Mouse (Mus musculus) hindbrain, embryonic 12.5 days (tissue): ENCODE results near the gene Hk3. TPM values are rescaled to one million over a fixed set of nuclear protein-coding genes. Genes with fewer than 3 reads are reported as not detected.
A peak's percentile ranks its signal among the peaks of the same experiment; 100 is the strongest.

Source experiments
- ATAC-seq: fragments of 200-750 bp; cut with Nextera tagmentation; 2 replicates; pipeline ENCODE4 v1.8.0; 2017; ENCODE audit warnings: moderate TSS enrichment; ENCODE audit not compliant: low FRiP score
- H3K27ac ChIP-seq: fragments of 300-500 bp; sonication (generic); 2 replicates; pipeline ENCODE4 v1.5.1; 2016; ENCODE audit warnings: mild to moderate bottlenecking
- H3K27me3 ChIP-seq: fragments of 300-500 bp; sonication (generic); 2 replicates; pipeline ENCODE4 v1.6.1; 2016; ENCODE audit warnings: mild to moderate bottlenecking
- H3K36me3 ChIP-seq: fragments of 300-500 bp; sonication (generic); 2 replicates; pipeline ENCODE4 v1.6.1; 2016; ENCODE audit warnings: mild to moderate bottlenecking
- H3K4me1 ChIP-seq: fragments of 300-500 bp; sonication (generic); 2 replicates; pipeline ENCODE4 v1.6.1; 2016
- H3K4me2 ChIP-seq: fragments of 300-500 bp; sonication (generic); replicated peaks from 2 replicates; pipeline ENCODE4 v1.6.1; 2016; ENCODE audit warnings: mild to moderate bottlenecking
- H3K4me3 ChIP-seq: fragments of 300-500 bp; sonication (generic); 2 replicates; pipeline ENCODE4 v1.5.1; 2016; ENCODE audit warnings: mild to moderate bottlenecking
- H3K9ac ChIP-seq: fragments of 300-500 bp; sonication (generic); 2 replicates; pipeline ENCODE4 v1.6.1; 2016; ENCODE audit warnings: mild to moderate bottlenecking, moderate library complexity
- H3K9me3 ChIP-seq: fragments of 300-500 bp; sonication (generic); replicated peaks from 2 replicates; pipeline ENCODE4 v1.6.1; 2016; ENCODE audit warnings: mild to moderate bottlenecking
- WGBS: fragments of 180-500 bp; shearing (Covaris S2); methylation state at CpG from one replicate; pipeline ENCODE4 v1.1.7; 2016; 5-methylcytosine and 5-hydroxymethylcytosine counted together
- polyA plus RNA-seq: library from polyadenylated mRNA; unstranded; fragments of >200 nt; fragmentation: Nextera tagmentation; extraction: Ambion mirVana; gene quantifications from 2 replicates; pipeline ENCODE4 v1.2.1, GENCODE M21; 2016

The Hk3 gene
- polyA plus RNA-seq: 0.87 and 0.91 TPM in 2 replicates

DNA sequence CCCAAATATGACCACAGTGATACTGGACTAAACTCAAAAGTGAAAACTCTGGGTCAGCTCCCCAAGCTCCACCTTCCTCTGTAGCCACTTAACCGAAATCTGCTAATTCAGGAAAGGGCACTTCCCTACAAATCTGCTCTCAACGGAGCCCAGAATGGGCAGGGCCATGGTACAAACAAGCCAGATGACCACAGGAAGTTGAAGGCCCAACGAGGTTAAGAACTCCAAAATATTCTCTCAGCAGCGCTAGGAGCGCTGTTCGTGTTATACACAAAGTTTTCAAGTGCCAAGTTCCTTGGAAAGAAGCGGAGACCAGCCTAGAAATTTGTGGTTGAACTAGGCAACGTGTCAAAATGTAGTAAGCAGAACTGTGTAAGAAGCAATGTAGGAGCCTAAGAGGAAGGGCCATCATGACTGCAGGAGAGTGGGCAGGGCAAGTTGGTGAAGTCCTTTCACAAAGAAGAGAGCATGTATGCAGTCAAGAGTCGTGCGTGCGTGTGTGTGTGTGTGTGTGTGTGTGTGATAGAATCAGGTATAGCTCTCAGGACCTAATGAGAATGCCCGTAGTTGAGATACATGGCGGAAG lies at the start of gene Hk3:
Gene Hk3, minus strand, starts transcription at position 192 of the 586 bp plus-strand sequence.
- Histone ChIP-seq H3K27ac (no peak within 1 kb of the TSS), H3K4me1 (0 out of 2 replicates have a peak, but pooled peaks cover 3% of the 10 kb centered on the region), H3K4me2 (no peak within 1 kb of the TSS), H3K9me3 (no peaks in the 10 kb centered on the region), H3K27me3 (peaks cover under 1% of the 10 kb centered on the region; the same call in 1 of the 2 replicates), H3K9ac (no peak within 1 kb of the TSS), H3K36me3 (0 out of 2 replicates have a peak, but pooled peaks cover 8% of the 10 kb centered on the region), H3K4me3 (no peak within 1 kb of the TSS)
- WGBS: 90% methylated on average over 13 of the region's 13 CpGs
- no peak for ATAC-seq

- no peak for ATAC-seq
- Histone ChIP-seq H3K27me3 (no peaks in the 10 kb centered on the region), H3K36me3 (no peaks in the 10 kb centered on the region), H3K27ac (no peak overlapping the region), H3K9me3 (no peaks in the 10 kb centered on the region), H3K4me3 (no peak overlapping the region), H3K9ac (no peak overlapping the region), H3K4me2 (no peak overlapping the region), H3K4me1 (no peaks in the 10 kb centered on the region)
- 69% methylated on average over 7 of the region's 7 CpGs for WGBS
Measured at GRCm38 (mm10) chr13:55069719-55070118, 48.5 kb upstream of the Hk3 start.

DNA sequence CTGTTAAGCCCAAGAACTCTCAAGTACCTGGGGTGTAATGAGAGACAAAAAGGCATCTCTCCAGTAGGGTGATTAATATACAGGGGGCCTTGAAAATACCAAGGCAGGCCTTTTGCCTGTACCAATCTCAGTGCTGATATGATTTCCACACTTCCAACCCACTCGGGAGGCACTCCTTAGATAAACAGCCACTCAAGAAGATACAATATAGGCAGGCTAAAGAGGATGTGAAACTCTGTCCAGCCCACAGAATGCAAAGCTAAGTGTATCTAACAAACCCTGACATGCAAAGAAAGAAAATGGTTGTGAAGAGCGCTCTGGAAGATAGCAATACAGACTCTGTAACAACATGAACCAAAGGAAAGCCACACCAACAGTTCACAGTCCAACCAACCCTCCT lies 42.1 kb upstream of the Hk3 start:
- H3K36me3 ChIP-seq: no peaks in the 10 kb centered on the region
- no peaks in the 10 kb centered on the region for H3K27me3 ChIP-seq
- WGBS: 91% methylated on average over 2 of the region's 2 CpGs
- no peaks in the 10 kb centered on the region for H3K9me3 ChIP-seq
- no peak overlapping the region for H3K9ac ChIP-seq
- no peak overlapping the region for H3K27ac ChIP-seq
- no peaks in the 10 kb centered on the region for H3K4me1 ChIP-seq
- no peak overlapping the region for H3K4me3 ChIP-seq
- no peak for ATAC-seq
- no peak overlapping the region for H3K4me2 ChIP-seq

GRCm38 (mm10) chr13:55058042-55058441 lies 36.9 kb upstream of the Hk3 start:
- H3K9ac ChIP-seq: no peak overlapping the region
- 88% methylated on average over 2 of the region's 2 CpGs for WGBS
- no peaks in the 10 kb centered on the region for H3K4me1 ChIP-seq
- H3K27me3 ChIP-seq: no peaks in the 10 kb centered on the region
- H3K9me3 ChIP-seq: no peaks in the 10 kb centered on the region
- no peak overlapping the region for H3K27ac ChIP-seq
- peaks cover 5% of the 10 kb centered on the region for H3K36me3 ChIP-seq
- H3K4me2 ChIP-seq: no peak overlapping the region
- no peak overlapping the region for H3K4me3 ChIP-seq
- ATAC-seq: no peak

- ATAC-seq: no peak
- no peak overlapping the region for H3K9ac ChIP-seq
Measured at GRCm38 (mm10) chr13:55047706-55048105, 26.5 kb upstream of the Hk3 start.

DNA sequence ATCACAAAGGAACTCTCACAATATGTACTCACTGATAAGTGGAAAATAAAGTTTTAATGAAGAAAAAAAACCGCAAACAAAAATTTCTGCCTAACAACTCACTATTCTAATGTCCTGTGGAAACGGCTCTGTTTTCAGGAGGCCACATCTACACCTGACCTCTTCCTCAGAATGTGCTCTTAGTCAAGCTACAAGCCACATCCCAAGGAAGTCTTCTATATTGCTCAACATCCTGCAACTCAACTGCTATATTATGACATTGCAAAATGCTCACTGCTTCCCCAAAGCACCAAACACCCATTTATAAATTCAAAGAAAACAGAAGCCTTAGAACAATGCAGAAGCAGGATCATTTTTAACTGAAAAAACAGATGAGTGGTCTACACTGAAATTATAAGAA lies 18.8 kb upstream of the Hk3 start:
- no peak for ATAC-seq

More at GRCm38 (mm10) chr13:55047706-55048105, 26.5 kb upstream of the Hk3 start:
- H3K4me2 ChIP-seq: no peak overlapping the region
- H3K36me3 ChIP-seq: peaks cover 7% of the 10 kb centered on the region; the same call in 1 of the 2 replicates
- H3K27ac ChIP-seq: 0 out of 2 replicates have a peak overlapping the region, but pooled peaks have one; percentile 45
- no peaks in the 10 kb centered on the region for H3K27me3 ChIP-seq
- no peak overlapping the region for H3K4me3 ChIP-seq
- H3K4me1 ChIP-seq: 0 out of 2 replicates have a peak, but pooled peaks cover 3% of the 10 kb centered on the region
- H3K9me3 ChIP-seq: no peaks in the 10 kb centered on the region
- WGBS: 66% methylated on average over 3 of the region's 3 CpGs

DNA sequence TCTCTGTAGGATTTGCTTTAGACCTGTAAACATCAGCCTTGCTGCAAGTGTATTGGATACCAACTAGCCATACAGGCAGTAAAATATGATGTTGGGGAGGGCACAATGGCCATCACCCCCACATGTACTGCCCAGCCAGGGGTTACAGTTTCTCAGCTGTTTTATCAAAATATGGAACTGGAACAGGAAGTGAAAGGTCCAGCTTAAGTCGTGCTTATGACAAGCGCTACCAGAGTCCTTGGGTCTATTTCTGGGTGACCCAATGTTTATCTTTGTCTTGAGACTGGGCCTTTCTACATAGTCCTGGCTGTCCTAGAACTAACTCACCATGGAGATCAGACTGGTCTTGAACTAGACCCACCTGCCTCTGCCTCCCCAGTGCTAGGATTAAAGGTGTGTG lies 3.0 kb upstream of the Hk3 start:
- Histone ChIP-seq H3K4me3 (no peak overlapping the region), H3K4me2 (no peak overlapping the region), H3K9me3 (no peaks in the 10 kb centered on the region), H3K9ac (no peak overlapping the region), H3K36me3 (peaks cover 18% of the 10 kb centered on the region; the same call in 1 of the 2 replicates), H3K27me3 (no peaks in the 10 kb centered on the region), H3K4me1 (0 out of 2 replicates have a peak, but pooled peaks cover 3% of the 10 kb centered on the region), H3K27ac (no peak overlapping the region)
- 98% methylated on average over 2 of the region's 2 CpGs for WGBS
- ATAC-seq: no peak

More for the DNA sequence above, 18.8 kb upstream of the Hk3 start:
- no peak overlapping the region for H3K9ac ChIP-seq
- H3K36me3 ChIP-seq: peaks cover 7% of the 10 kb centered on the region
- no peaks in the 10 kb centered on the region for H3K9me3 ChIP-seq
- no peaks in the 10 kb centered on the region for H3K27me3 ChIP-seq
- no peaks in the 10 kb centered on the region for H3K4me1 ChIP-seq
- WGBS: 98% methylated on average over 2 of the region's 2 CpGs
- no peak overlapping the region for H3K4me2 ChIP-seq
- H3K4me3 ChIP-seq: no peak overlapping the region
- no peak overlapping the region for H3K27ac ChIP-seq

DNA sequence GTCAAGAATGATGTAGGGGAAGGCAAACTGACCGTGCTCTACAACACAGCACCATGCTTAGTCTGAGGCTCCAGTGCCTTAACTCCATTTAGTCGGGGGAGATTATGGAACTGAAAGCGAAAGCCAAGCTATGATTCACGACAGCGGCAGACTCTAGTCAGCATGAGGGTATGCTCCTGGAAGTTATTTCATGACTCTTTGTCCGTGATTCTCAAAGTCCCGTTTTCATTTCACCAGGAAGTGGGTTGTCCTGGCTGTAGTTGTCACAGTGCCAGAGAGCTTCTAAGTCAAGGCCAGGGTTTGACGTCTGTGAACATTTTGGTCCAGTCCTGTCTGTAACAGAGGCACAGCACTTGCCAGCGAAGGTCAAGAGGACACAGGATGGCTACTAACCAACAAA lies 1.5 kb upstream of the Hk3 start:
- H3K27ac ChIP-seq: no peak overlapping the region
- H3K36me3 ChIP-seq: peaks cover 10% of the 10 kb centered on the region; the same call in 1 of the 2 replicates
- H3K4me1 ChIP-seq: 0 out of 2 replicates have a peak, but pooled peaks cover 3% of the 10 kb centered on the region
- H3K4me3 ChIP-seq: no peak overlapping the region
- H3K27me3 ChIP-seq: no peaks in the 10 kb centered on the region
- H3K9me3 ChIP-seq: no peaks in the 10 kb centered on the region
- ATAC-seq: no peak
- 77% methylated on average over 9 of the region's 9 CpGs for WGBS
- no peak overlapping the region for H3K4me2 ChIP-seq
- no peak overlapping the region for H3K9ac ChIP-seq

DNA sequence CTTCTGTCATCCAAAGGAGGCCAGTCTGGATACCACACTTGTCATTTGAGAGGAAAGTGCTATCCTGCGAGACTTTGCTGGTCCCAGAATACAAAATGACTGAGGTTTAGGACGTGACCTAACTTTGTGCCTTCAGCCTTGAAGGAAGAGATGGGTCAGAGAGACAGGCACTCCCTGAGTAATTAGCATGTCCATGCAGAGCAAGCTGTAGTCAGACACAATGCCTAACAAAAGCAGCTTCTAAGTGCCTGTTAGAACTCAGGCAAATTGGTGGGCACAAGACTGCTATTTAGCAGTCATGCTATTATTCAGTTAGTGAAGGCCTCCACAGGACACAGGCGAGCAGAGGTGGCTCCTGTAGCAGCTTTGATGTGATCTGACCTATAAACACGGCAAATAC lies 1.1 kb upstream of the Hk3 start:
- Histone ChIP-seq H3K27ac (no peak overlapping the region), H3K4me1 (0 out of 2 replicates have a peak, but pooled peaks cover 3% of the 10 kb centered on the region), H3K9ac (no peak overlapping the region), H3K36me3 (0 out of 2 replicates have a peak, but pooled peaks cover 8% of the 10 kb centered on the region), H3K27me3 (no peaks in the 10 kb centered on the region), H3K4me3 (no peak overlapping the region), H3K9me3 (no peaks in the 10 kb centered on the region), H3K4me2 (no peak overlapping the region)
- no peak for ATAC-seq
- WGBS: 38% methylated on average over 4 of the region's 4 CpGs

DNA sequence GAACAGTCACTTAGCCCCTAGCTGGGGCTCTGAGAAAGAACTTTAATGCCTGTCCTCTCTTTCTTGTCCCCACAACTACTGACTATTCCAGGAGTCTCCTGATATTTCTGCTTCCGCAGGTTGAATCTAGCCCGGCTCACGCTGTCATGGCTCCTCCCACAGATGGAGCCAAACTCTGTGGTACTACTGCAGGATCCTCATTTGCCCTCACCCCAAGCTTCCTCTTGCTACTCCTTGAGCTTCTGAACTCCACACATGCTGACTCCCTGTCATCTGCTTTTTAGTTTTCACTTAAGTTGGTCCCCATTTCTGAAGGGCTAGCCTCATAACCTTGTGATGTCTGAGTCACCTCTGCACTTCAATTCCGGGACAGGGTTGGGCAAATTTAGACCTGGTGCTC lies 1.1 kb downstream of the Hk3 start:
- H3K4me3 ChIP-seq: no peak overlapping the region
- H3K27me3 ChIP-seq: peaks cover 6% of the 10 kb centered on the region
- 0 out of 2 replicates have a peak, but pooled peaks cover 3% of the 10 kb centered on the region for H3K4me1 ChIP-seq
- WGBS: 92% methylated on average over 4 of the region's 4 CpGs
- no peaks in the 10 kb centered on the region for H3K36me3 ChIP-seq
- no peak for ATAC-seq
- no peak overlapping the region for H3K4me2 ChIP-seq
- H3K9ac ChIP-seq: no peak overlapping the region
- H3K27ac ChIP-seq: no peak overlapping the region
- no peaks in the 10 kb centered on the region for H3K9me3 ChIP-seq

DNA sequence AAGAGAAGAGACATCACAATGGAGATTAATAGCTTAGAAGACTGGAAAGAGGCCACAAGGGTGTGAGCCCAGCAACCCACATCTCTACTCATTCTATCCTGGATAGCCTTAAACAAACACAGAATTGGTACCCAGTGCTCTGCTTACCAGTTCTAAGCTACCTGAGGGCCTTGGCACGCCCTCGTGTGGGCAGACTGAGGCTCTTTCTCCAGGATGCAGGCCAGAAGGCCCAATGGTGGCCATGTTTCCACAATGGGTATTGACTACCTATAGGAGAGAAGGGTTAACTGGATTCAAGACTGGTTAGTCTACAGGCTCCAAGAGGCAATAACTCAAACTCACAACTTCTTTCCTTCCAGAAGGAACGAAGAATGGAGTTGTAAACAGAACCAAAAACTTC lies 2.0 kb downstream of the Hk3 start:
- no peak overlapping the region for H3K9ac ChIP-seq
- H3K36me3 ChIP-seq: no peaks in the 10 kb centered on the region
- peaks cover 15% of the 10 kb centered on the region for H3K27me3 ChIP-seq
- H3K4me2 ChIP-seq: no peak overlapping the region
- no peak for ATAC-seq
- H3K4me1 ChIP-seq: 0 out of 2 replicates have a peak, but pooled peaks cover 4% of the 10 kb centered on the region
- no peak overlapping the region for H3K4me3 ChIP-seq
- WGBS: 72% methylated on average over 3 of the region's 3 CpGs
- no peak overlapping the region for H3K27ac ChIP-seq
- H3K9me3 ChIP-seq: no peaks in the 10 kb centered on the region

GRCm38 (mm10) chr13:55018700-55019099 lies 2.5 kb downstream of the Hk3 start:
- H3K4me2 ChIP-seq: no peak overlapping the region
- ATAC-seq: no peak
- WGBS: 89% methylated on average over 9 of the region's 9 CpGs

More at GRCm38 (mm10) chr13:55018700-55019099, 2.5 kb downstream of the Hk3 start:
- Histone ChIP-seq H3K4me1 (0 out of 2 replicates have a peak, but pooled peaks cover 6% of the 10 kb centered on the region), H3K27ac (no peak overlapping the region), H3K27me3 (peaks cover 16% of the 10 kb centered on the region), H3K36me3 (no peaks in the 10 kb centered on the region), H3K9me3 (no peaks in the 10 kb centered on the region), H3K9ac (no peak overlapping the region), H3K4me3 (no peak overlapping the region)
